In the genomic region with DNA sequence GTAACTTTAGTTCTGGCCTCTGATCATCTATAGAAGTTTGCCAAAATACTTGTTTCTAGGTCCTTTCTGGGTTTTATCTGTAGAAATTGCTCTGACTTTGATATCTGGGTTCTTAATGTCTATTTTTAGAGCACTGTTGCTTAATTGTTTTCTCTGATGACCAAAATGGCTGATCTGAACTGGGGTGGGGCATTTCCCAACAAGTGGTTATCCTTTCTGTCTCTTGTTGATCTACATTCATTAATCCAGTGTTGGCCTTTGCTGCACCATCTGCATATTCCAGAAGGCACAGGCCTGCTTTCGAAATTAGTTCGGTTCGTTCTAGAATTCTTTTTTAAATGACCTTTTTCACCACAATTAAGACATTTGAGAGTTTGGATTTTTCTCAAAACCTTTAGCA, we compare ENCODE assay signal across 31 mouse cellular contexts.
"Had no signal": no experiment of that assay in that cellular context is flagged by ENCODE, and none has a peak within 500 bp of the region (broad histone marks: within the 10 kb centered on the region; RNA-seq: fewer than 3 reads in every experiment).

No protein-coding gene starts in this region.

- H3K4me3 ChIP-seq: left cerebral cortex, adult 2 months; limb, embryonic 10.5 days; limb, embryonic 12.5 days; limb, embryonic 13.5 days; limb, embryonic 15.5 days; liver, embryonic 12.5 days; liver, embryonic 13.5 days; liver, embryonic 15.5 days; lung, embryonic 15.5 days; megakaryocyte, embryonic 14.5 days; midbrain, embryonic 10.5 days; midbrain, embryonic 12.5 days; midbrain, embryonic 13.5 days; myocyte; neural tube, embryonic 12.5 days; neural tube, embryonic 13.5 days had no signal

- H3K4me2 ChIP-seq: limb, embryonic 12.5 days; limb, embryonic 13.5 days; limb, embryonic 15.5 days; liver, embryonic 11.5 days; liver, embryonic 12.5 days; liver, embryonic 13.5 days; liver, embryonic 15.5 days; lung, embryonic 14.5 days; lung, embryonic 15.5 days; midbrain, embryonic 12.5 days; midbrain, embryonic 13.5 days; neural tube, embryonic 12.5 days; neural tube, embryonic 13.5 days had no signal

- H3K9ac ChIP-seq: limb, embryonic 12.5 days; limb, embryonic 13.5 days; limb, embryonic 15.5 days; liver, embryonic 12.5 days; liver, embryonic 13.5 days; liver, embryonic 14.5 days; liver, embryonic 15.5 days; lung, embryonic 14.5 days; lung, embryonic 15.5 days; midbrain, embryonic 12.5 days; midbrain, embryonic 13.5 days; neural tube, embryonic 12.5 days; neural tube, embryonic 13.5 days had no signal

- DNase-seq: left cerebral cortex, postnatal 4 days; liver; liver, embryonic 13.5 days; lung, adult 18-20 months; lung, adult 2 months; lung, embryonic 14.5 days; lung, postnatal 10 days; lung, postnatal 14 days; lung, postnatal 36 days; lung, postnatal 4 days; midbrain, embryonic 14.5 days had no signal

- H3K36me3 ChIP-seq: limb, embryonic 10.5 days; limb, embryonic 12.5 days; limb, embryonic 13.5 days; limb, embryonic 15.5 days; liver, embryonic 12.5 days; liver, embryonic 13.5 days; liver, embryonic 15.5 days; midbrain, embryonic 13.5 days; neural tube, embryonic 12.5 days; neural tube, embryonic 13.5 days had no signal

- ATAC-seq: liver, embryonic 12.5 days; lung, postnatal 0 days; midbrain, embryonic 13.5 days; midbrain, embryonic 16.5 days had no signal

- H3K27me3 ChIP-seq: limb, embryonic 12.5 days; limb, embryonic 13.5 days; limb, embryonic 15.5 days; liver, embryonic 12.5 days; liver, embryonic 13.5 days; liver, embryonic 15.5 days; lung, embryonic 15.5 days; megakaryocyte, embryonic 14.5 days; midbrain, embryonic 12.5 days; midbrain, embryonic 13.5 days; neural tube, embryonic 12.5 days; neural tube, embryonic 13.5 days had no signal

- H3K4me1 ChIP-seq: liver, embryonic 15.5 days; neural tube, embryonic 12.5 days had no signal

- H3K27ac ChIP-seq: left cerebral cortex, adult 2 months; limb, embryonic 10.5 days; limb, embryonic 12.5 days; limb, embryonic 13.5 days; limb, embryonic 15.5 days; liver, embryonic 12.5 days; liver, embryonic 13.5 days; liver, embryonic 14.5 days; liver, embryonic 15.5 days; lung, embryonic 15.5 days; macrophage; midbrain, embryonic 10.5 days; midbrain, embryonic 12.5 days; midbrain, embryonic 13.5 days; neural tube, embryonic 12.5 days; neural tube, embryonic 13.5 days had no signal

- H3K9me3 ChIP-seq: limb, embryonic 10.5 days; limb, embryonic 12.5 days; limb, embryonic 13.5 days; limb, embryonic 15.5 days; liver, embryonic 12.5 days; liver, embryonic 13.5 days; liver, embryonic 15.5 days; lung, embryonic 15.5 days; megakaryocyte, embryonic 14.5 days; midbrain, embryonic 12.5 days; neural tube, embryonic 12.5 days; neural tube, embryonic 13.5 days had no signal
